Mouse (Mus musculus): ENCODE measurements around the gene Ets1. TPM values are rescaled to one million over a fixed set of nuclear protein-coding genes. Genes with fewer than 3 reads are reported as not detected.

Ets1 gene
- polyA plus RNA-seq, 1 experiment from 2014 or later, result 27.3 TPM

DNA sequence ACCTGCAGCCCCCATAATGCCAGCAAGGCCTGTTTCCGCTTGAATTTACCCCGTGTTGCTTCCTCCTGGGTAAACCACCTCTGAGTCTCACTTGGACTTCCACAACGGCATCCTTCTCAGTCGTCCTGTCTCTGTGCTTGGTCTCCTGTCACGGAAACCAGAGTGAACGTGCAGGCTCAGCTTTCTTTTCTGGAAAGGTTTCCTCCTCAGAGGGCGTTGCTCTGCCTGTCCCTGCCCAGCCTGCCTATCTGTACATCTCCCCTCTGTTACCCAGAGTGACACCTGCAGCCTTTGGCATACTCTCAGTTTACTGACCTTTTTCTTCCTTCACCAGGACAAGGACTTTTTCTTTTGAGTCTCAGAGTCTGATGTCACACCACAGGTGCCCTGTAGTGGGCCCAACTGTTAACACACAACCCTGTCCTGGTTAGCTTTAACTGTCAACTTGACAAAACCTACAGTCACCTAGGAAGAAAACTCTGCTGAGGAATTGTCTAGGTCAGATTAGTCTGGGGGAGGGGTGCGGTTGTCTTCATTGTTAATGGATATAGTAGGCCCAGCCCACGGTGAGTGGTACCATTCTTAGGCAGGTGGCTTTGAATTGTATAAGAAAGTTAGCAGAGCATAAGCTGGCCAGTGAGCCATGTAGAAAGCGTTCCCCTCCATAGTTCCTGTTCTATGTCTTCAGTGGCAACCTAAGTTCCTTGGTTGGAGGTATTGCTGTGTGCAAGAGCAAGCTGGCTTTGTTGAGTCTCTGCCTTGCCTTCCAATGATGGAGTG lies 27.0 kb upstream of the Ets1 start:
- Histone ChIP-seq H3K4me3 (no peak overlapping the region), H3K9me3 (no peaks in the 10 kb centered on the region), H3K27ac (no peak overlapping the region), H3K4me1 (peaks cover 16% of the 10 kb centered on the region), H3K27me3 (ENCODE audit: poor library complexity, severe bottlenecking) (peaks cover 72% of the 10 kb centered on the region), H3K36me3 (replicated peaks) (no peaks in the 10 kb centered on the region)
- 86% methylated on average over 10 of the region's 10 CpGs for WGBS
- DNase-seq (ENCODE audit: extremely low spot score, low spot score), result no peak

DNA sequence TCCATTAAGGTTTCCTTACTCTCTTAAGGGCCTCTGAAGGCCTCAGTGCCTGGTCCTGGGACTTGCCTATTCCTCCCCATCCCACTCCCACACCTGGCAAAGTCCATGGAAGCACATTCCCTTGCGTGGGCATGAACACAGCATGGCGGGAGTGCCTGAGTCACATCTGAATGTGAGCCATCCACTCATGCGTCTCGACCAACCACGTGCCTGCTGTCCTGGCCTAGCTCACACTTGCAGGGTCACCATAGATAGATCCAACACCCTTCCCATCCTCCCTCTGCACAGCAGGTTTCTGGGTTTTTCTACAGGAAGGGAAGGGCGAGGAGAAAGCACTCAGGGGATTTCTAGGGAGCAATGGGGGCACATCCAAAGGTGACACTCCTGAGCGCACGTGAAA lies 25.8 kb upstream of the Ets1 start:
- Histone ChIP-seq H3K27ac (no peak overlapping the region), H3K9me3 (no peaks in the 10 kb centered on the region), H3K27me3 (ENCODE audit: poor library complexity, severe bottlenecking) (peaks cover 72% of the 10 kb centered on the region), H3K4me3 (no peak overlapping the region), H3K4me1 (peaks cover 16% of the 10 kb centered on the region), H3K36me3 (replicated peaks) (no peaks in the 10 kb centered on the region)
- WGBS, result 86% methylated on average over 8 of the region's 8 CpGs
- no peak for DNase-seq (ENCODE audit: extremely low spot score, low spot score)

DNA sequence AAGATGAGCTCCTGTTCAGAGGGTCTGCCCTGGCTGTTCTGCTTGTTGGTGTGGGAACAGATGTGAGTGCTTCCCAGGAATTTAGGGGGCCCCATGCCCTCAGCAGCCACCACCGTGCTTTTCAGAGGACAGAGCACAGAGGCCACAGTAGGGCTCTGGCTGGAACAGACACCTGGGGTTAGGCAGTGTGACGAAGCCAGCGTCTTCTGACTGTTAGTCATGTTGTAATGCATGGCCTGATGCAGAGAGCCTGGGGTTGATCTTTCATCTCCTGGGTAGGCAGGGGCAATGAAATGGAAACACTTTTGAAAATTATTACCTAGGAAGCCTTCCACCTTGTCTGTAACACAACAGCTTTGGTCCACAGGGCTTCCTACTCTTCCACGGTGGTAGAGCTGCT lies 25.4 kb upstream of the Ets1 start:
- no peaks in the 10 kb centered on the region for H3K36me3 ChIP-seq (replicated peaks)
- H3K4me3 ChIP-seq, result no peak overlapping the region
- H3K27me3 ChIP-seq (ENCODE audit: poor library complexity, severe bottlenecking), result peaks cover 71% of the 10 kb centered on the region
- H3K27ac ChIP-seq, result no peak overlapping the region
- WGBS, result 75% methylated on average over 4 of the region's 4 CpGs
- DNase-seq (ENCODE audit: extremely low spot score, low spot score), result no peak
- H3K9me3 ChIP-seq, result no peaks in the 10 kb centered on the region
- H3K4me1 ChIP-seq, result peaks cover 16% of the 10 kb centered on the region

DNA sequence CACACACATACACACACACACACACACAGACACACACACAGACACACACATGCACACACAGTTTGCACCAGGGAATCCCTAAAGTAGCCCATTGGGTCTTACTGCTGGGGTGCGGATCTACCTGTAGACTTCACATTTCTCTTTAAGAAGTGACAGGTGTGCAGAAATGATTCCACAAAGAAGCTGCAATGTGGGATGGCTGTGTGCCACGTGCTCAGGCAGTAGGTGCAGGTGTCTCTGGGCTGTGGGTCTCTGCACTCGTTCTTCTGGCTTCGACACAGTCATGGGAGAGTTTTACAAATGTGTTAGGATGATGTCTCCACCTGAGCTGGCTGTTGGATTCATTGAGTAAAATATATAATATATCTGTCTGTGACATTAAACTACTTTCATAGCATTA lies 24.7 kb upstream of the Ets1 start:
- no peak for DNase-seq (ENCODE audit: extremely low spot score, low spot score)
- Histone ChIP-seq H3K36me3 (replicated peaks) (no peaks in the 10 kb centered on the region), H3K27me3 (ENCODE audit: poor library complexity, severe bottlenecking) (peaks cover 67% of the 10 kb centered on the region), H3K4me3 (no peak overlapping the region), H3K9me3 (no peaks in the 10 kb centered on the region), H3K4me1 (peaks cover 18% of the 10 kb centered on the region), H3K27ac (no peak overlapping the region)
- WGBS, result 94% methylated on average over 4 of the region's 4 CpGs

DNA sequence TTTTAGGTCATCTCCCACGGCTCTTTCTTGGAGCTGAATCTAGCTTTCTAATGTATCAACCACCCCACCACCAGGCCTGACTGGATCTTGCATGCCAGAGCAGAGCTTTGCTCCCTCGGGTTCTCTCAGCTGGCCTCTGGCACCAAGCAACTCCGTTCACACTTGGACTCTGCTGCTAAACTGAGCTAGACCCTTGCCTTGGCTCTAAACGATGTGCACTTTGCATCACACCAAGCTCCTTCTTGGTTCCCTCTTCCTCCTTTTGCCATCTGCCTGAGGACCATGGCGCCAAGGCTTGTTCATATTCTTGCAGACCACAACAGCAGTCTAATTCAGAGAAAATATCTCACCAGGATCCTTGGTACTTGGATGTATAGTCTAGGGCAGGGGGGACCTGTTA lies 23.6 kb upstream of the Ets1 start:
- Histone ChIP-seq H3K9me3 (no peaks in the 10 kb centered on the region), H3K27ac (no peak overlapping the region), H3K36me3 (replicated peaks) (no peaks in the 10 kb centered on the region), H3K4me1 (peaks cover 8% of the 10 kb centered on the region), H3K4me3 (no peak overlapping the region), H3K27me3 (ENCODE audit: poor library complexity, severe bottlenecking) (peaks cover 69% of the 10 kb centered on the region)
- no peak for DNase-seq (ENCODE audit: extremely low spot score, low spot score)
- 89% methylated on average over 5 of the region's 5 CpGs for WGBS

DNA sequence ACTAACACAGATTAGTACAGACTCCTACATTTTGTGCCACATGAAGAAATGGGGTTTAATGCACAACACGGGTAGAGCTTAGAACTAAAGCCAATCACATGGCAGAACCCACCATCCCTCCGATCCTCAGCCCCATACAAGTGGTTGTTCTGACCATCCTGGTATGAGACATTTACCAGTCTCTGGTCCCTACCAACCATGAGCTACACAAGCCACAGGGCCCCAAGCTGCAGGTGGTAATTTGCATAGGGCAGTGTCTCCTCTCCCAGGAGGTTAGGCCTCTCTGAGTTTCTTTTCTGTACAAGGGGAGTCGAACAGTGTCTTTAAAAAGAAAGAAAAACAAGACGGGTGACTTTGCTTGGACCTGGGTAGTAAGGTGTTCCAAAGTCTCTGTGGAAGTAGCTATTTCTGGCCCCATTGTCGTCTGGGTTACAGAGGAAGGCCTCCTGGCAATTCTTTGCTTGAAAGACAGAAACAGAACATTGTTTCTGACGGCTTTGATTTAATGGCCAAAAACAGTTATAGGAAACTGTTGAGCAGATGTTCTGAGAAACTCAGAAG lies 23.1 kb upstream of the Ets1 start:
- 75% methylated on average over 6 of the region's 6 CpGs for WGBS
- peaks cover 69% of the 10 kb centered on the region for H3K27me3 ChIP-seq (ENCODE audit: poor library complexity, severe bottlenecking)

DNA sequence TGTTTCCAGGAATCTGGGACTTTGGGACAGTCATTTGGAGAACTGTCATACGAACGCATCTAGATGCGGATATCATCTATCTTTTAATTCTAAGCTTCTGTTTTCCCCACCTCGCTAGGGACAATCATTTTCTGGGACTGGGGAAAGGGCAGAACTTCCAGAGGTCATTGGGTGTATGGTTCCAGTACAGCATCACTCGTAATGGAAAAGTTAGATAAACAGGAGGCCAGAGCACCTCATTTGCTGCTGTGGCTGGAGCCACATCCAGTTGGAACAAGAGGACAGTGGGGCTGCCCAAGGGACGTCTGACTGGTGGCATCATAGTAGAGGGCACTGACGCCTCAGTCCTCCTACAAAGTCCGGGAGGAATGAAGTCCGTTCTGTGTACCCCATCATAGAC lies 21.8 kb upstream of the Ets1 start:
- peaks cover 66% of the 10 kb centered on the region for H3K27me3 ChIP-seq (ENCODE audit: poor library complexity, severe bottlenecking)

More for the DNA sequence above, 23.1 kb upstream of the Ets1 start:
- no peaks in the 10 kb centered on the region for H3K36me3 ChIP-seq (replicated peaks)
- H3K9me3 ChIP-seq, result no peaks in the 10 kb centered on the region
- H3K4me3 ChIP-seq, result no peak overlapping the region
- peaks cover 3% of the 10 kb centered on the region for H3K4me1 ChIP-seq
- no peak for DNase-seq (ENCODE audit: extremely low spot score, low spot score)
- no peak overlapping the region for H3K27ac ChIP-seq

DNA sequence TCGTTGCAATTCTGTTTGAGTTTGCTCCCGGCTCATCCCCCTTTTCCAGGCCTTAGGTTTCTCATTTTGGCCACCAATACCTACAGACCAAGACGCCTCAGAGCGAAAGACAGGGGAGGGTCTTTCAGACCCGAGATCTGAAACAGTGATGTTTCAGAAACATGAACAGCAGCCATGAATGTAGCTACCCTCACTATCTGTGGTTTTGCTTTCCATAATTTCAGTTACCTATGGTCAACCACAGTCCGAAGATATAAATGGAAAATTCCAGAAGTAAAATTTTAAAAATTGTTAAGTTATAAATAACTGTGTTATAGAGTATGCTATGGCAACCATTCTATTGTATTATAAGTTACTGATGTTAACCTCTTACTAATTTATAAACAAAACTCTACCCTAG lies 20.6 kb upstream of the Ets1 start:
- Histone ChIP-seq H3K27ac (no peak overlapping the region), H3K9me3 (no peaks in the 10 kb centered on the region), H3K4me1 (peaks cover 3% of the 10 kb centered on the region), H3K27me3 (ENCODE audit: poor library complexity, severe bottlenecking) (peaks cover 70% of the 10 kb centered on the region), H3K36me3 (replicated peaks) (no peaks in the 10 kb centered on the region), H3K4me3 (no peak overlapping the region)
- DNase-seq (ENCODE audit: extremely low spot score, low spot score), result no peak
- 91% methylated on average over 6 of the region's 6 CpGs for WGBS

More for the DNA sequence above, 21.8 kb upstream of the Ets1 start:
- no peak for DNase-seq (ENCODE audit: extremely low spot score, low spot score)
- no peak overlapping the region for H3K4me3 ChIP-seq
- no peaks in the 10 kb centered on the region for H3K36me3 ChIP-seq (replicated peaks)
- H3K9me3 ChIP-seq, result no peaks in the 10 kb centered on the region
- H3K4me1 ChIP-seq, result peaks cover 3% of the 10 kb centered on the region
- no peak overlapping the region for H3K27ac ChIP-seq
- WGBS, result 97% methylated on average over 9 of the region's 9 CpGs

DNA sequence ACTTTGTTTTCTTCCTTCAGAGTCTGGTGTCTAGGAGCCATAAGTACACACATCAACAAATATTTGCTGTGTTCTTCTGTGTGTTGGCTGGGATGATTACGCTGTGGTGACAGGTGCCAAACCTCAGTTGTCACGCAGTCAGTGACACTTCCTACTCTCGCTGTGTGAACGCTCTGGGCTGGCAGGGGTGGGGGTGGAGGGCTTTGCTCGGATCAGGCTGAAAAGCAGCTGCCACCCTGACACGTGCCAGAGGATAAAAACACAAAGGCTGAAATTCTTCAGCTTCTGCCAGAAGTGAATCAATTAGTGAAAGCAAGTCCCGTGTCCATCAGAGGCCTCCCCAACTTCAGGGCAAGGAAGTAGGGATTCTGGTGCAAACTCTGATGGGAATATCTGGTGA lies 20.0 kb upstream of the Ets1 start:
- Histone ChIP-seq H3K27ac (no peak overlapping the region), H3K4me3 (no peak overlapping the region), H3K9me3 (no peaks in the 10 kb centered on the region), H3K4me1 (peaks cover 3% of the 10 kb centered on the region), H3K27me3 (ENCODE audit: poor library complexity, severe bottlenecking) (peaks cover 74% of the 10 kb centered on the region), H3K36me3 (replicated peaks) (no peaks in the 10 kb centered on the region)
- WGBS, result 36% methylated on average over 7 of the region's 7 CpGs
- DNase-seq (ENCODE audit: extremely low spot score, low spot score), result no peak

DNA sequence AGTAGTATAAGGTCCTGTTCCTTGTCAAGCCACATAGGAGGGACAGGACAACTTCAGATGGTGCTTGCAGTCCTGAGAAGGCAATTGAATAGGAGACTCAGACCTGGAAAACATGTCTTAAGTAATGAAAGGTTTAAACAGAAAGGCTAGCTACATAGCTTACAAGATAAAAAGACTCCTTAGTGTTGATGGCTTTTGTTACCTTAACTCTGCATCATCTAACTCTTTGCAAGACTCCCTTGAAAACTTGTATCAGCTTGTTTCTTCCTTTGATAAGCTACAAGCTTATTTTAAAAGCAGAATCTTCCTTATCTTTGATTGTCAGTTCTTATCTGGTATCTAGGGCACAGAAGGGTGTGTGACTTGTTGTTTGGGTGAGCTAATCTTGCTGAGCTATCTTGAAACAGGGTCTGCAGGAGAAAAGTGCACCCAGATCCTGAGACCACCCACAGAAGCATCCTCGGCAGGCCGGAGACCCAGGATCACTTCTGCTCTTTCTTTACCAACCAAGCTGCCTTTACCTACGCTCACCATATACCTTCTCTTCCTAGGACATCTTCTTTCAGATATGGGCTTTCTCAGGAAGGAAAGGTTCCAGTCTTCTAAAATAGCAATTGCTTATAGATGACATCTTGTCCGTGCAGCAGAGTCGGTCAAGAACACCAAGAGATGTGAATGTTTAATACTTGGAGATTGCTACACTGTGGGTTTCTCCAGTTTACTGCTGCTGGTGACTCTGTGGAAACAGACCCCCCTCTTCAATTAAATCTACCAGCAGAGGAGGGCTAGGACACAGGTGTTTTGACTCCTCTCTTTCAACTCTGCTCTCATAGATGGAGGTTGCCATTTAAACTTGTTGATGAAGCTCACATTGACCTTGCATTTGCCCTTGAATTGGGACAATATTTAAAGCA lies 19.2 kb upstream of the Ets1 start:
- DNase-seq (ENCODE audit: extremely low spot score, low spot score), result no peak
- Histone ChIP-seq H3K9me3 (no peaks in the 10 kb centered on the region), H3K27me3 (ENCODE audit: poor library complexity, severe bottlenecking) (peaks cover 78% of the 10 kb centered on the region), H3K4me1 (peaks cover 3% of the 10 kb centered on the region), H3K36me3 (replicated peaks) (no peaks in the 10 kb centered on the region), H3K27ac (no peak overlapping the region), H3K4me3 (no peak overlapping the region)
- WGBS, result 84% methylated on average over 5 of the region's 5 CpGs

DNA sequence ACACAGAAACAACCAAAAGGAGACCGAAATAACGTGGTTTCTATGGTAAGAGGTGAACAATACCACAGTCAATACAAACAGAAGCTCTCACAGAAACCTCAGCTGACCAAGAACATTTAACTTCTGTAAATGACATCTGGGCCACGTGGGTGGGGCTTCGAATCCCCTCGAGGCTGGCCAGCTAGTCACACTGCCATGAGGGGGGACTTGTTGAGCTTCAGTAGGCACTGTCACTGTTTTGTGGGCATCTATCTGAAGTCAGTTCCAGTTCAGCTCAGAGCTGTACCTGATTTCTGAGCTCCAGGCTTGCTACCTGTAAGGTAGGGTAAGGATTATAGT lies 18.6 kb upstream of the Ets1 start:
- peaks cover 76% of the 10 kb centered on the region for H3K27me3 ChIP-seq (ENCODE audit: poor library complexity, severe bottlenecking)
- H3K27ac ChIP-seq, result no peak overlapping the region
- H3K4me1 ChIP-seq, result peaks cover 3% of the 10 kb centered on the region
- no peaks in the 10 kb centered on the region for H3K36me3 ChIP-seq (replicated peaks)
- no peak for DNase-seq (ENCODE audit: extremely low spot score, low spot score)
- H3K9me3 ChIP-seq, result no peaks in the 10 kb centered on the region
- WGBS, result 78% methylated on average over 5 of the region's 5 CpGs
- no peak overlapping the region for H3K4me3 ChIP-seq

DNA sequence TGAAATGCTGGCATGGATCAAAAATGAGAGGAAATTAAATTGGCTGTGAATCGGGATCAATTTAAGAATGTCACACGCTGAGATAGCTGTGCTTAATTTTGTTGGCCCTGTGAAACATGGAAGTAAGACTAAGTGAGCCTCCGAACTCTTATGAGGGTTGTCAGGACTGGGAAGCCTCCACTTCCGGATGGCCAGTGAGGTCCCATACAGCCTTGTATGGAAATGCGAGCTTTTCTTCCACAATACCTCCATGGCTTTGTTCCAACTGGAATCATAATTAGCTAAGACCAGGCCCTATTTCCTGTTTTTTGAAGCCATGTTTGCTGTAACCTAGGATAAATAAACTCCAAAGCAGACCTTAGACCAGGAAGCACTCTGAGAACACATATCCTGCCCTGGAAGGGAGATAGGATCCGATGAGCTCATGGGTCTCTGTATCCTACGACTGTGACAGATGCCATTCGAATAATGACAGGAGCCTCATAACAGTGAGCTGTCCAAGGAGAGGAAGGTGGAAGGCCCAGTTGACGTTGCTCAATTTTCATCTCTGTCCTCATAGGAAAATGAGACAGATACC lies 17.4 kb upstream of the Ets1 start:
- Histone ChIP-seq H3K27ac (no peak overlapping the region), H3K36me3 (replicated peaks) (no peaks in the 10 kb centered on the region), H3K9me3 (no peaks in the 10 kb centered on the region), H3K27me3 (ENCODE audit: poor library complexity, severe bottlenecking) (peaks cover 67% of the 10 kb centered on the region), H3K4me1 (peaks cover 3% of the 10 kb centered on the region), H3K4me3 (no peak overlapping the region)
- DNase-seq (ENCODE audit: extremely low spot score, low spot score), result no peak
- WGBS, result 89% methylated on average over 9 of the region's 9 CpGs

DNA sequence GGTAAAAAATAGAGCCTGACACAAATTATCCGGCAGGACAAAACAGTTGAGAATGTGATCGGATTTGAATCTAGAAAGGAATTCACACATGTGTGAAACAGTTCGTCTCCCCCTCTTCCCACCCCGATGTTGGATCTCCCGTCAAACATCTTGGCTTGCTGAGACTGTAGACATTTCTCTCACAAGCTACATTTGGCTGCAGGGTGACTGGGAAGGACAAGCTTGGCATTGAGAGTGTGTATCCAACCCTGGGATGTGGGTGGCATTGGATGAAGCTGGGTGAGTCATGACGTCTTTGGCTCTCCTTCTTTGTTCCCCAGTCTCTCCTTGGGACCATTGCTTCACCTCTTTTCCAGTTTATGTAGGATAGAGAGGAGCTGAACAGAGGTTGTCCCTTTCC lies 16.4 kb upstream of the Ets1 start:
- no peaks in the 10 kb centered on the region for H3K9me3 ChIP-seq
- H3K4me3 ChIP-seq, result no peak overlapping the region
- DNase-seq (ENCODE audit: extremely low spot score, low spot score), result no peak
- no peaks in the 10 kb centered on the region for H3K36me3 ChIP-seq (replicated peaks)
- H3K27me3 ChIP-seq (ENCODE audit: poor library complexity, severe bottlenecking), result peaks cover 57% of the 10 kb centered on the region
- peaks cover 3% of the 10 kb centered on the region for H3K4me1 ChIP-seq
- no peak overlapping the region for H3K27ac ChIP-seq
- 90% methylated on average over 6 of the region's 6 CpGs for WGBS

All from forebrain, embryonic 10.5 days (tissue).